ENCODE assay signal across 31 mouse cellular contexts in genomic region chr3:135024366-135024765, GRCm38 (mm10).
"Had no signal": no experiment of that assay in that cellular context is flagged by ENCODE, and none has a peak within 500 bp of the region (broad histone marks: within the 10 kb centered on the region; RNA-seq: fewer than 3 reads in every experiment).

No protein-coding gene starts in this region.

- H3K36me3 ChIP-seq: limb, embryonic 10.5 days; limb, embryonic 12.5 days; limb, embryonic 13.5 days; limb, embryonic 15.5 days; liver, embryonic 12.5 days; liver, embryonic 13.5 days; liver, embryonic 15.5 days; lung, embryonic 15.5 days; midbrain, embryonic 10.5 days; midbrain, embryonic 12.5 days; midbrain, embryonic 13.5 days; midbrain, embryonic 15.5 days had no signal

- H3K4me2 ChIP-seq: limb, embryonic 12.5 days; limb, embryonic 13.5 days; limb, embryonic 15.5 days; liver, embryonic 11.5 days; liver, embryonic 12.5 days; liver, embryonic 13.5 days; liver, embryonic 15.5 days; lung, embryonic 14.5 days; lung, embryonic 15.5 days; midbrain, embryonic 11.5 days; midbrain, embryonic 12.5 days; midbrain, embryonic 13.5 days; midbrain, embryonic 15.5 days had no signal

- H3K27ac ChIP-seq: limb, embryonic 10.5 days; limb, embryonic 12.5 days; limb, embryonic 13.5 days; limb, embryonic 15.5 days; liver, embryonic 12.5 days; liver, embryonic 13.5 days; liver, embryonic 14.5 days; liver, embryonic 15.5 days; lung, embryonic 15.5 days; macrophage; midbrain, embryonic 10.5 days; midbrain, embryonic 12.5 days; midbrain, embryonic 13.5 days; midbrain, embryonic 15.5 days had no signal

- H3K9me3 ChIP-seq: limb, embryonic 10.5 days; limb, embryonic 12.5 days; limb, embryonic 13.5 days; limb, embryonic 15.5 days; liver, embryonic 12.5 days; liver, embryonic 13.5 days; liver, embryonic 15.5 days; lung, embryonic 15.5 days; midbrain, embryonic 10.5 days; midbrain, embryonic 12.5 days; midbrain, embryonic 13.5 days; midbrain, embryonic 15.5 days had no signal

- ATAC-seq: liver, embryonic 12.5 days; liver, postnatal 0 days; lung, postnatal 0 days; midbrain, embryonic 13.5 days; midbrain, embryonic 15.5 days; midbrain, embryonic 16.5 days had no signal

- H3K4me1 ChIP-seq: limb, embryonic 12.5 days; limb, embryonic 13.5 days; limb, embryonic 15.5 days; liver, embryonic 12.5 days; liver, embryonic 13.5 days; liver, embryonic 15.5 days; lung, embryonic 15.5 days; midbrain, embryonic 10.5 days; midbrain, embryonic 12.5 days; midbrain, embryonic 13.5 days; midbrain, embryonic 15.5 days had no signal

- H3K9ac ChIP-seq: limb, embryonic 12.5 days; limb, embryonic 13.5 days; limb, embryonic 15.5 days; liver, embryonic 12.5 days; liver, embryonic 13.5 days; liver, embryonic 14.5 days; liver, embryonic 15.5 days; liver, postnatal 0 days; lung, embryonic 14.5 days; lung, embryonic 15.5 days; midbrain, embryonic 12.5 days; midbrain, embryonic 13.5 days; midbrain, embryonic 15.5 days had no signal

- DNase-seq: left cerebral cortex, postnatal 4 days; liver; liver, embryonic 13.5 days; liver, postnatal 0 days; lung, adult 18-20 months; lung, adult 2 months; lung, embryonic 14.5 days; lung, postnatal 10 days; lung, postnatal 14 days; lung, postnatal 36 days; lung, postnatal 4 days; midbrain, embryonic 14.5 days had no signal

- H3K4me3 ChIP-seq: limb, embryonic 10.5 days; limb, embryonic 12.5 days; limb, embryonic 13.5 days; limb, embryonic 15.5 days; liver, embryonic 12.5 days; liver, embryonic 13.5 days; liver, embryonic 15.5 days; lung, embryonic 15.5 days; megakaryocyte, embryonic 14.5 days; midbrain, embryonic 10.5 days; midbrain, embryonic 12.5 days; midbrain, embryonic 13.5 days; midbrain, embryonic 15.5 days; myocyte had no signal

- H3K27me3 ChIP-seq: limb, embryonic 12.5 days; limb, embryonic 13.5 days; limb, embryonic 15.5 days; liver, embryonic 12.5 days; liver, embryonic 13.5 days; liver, embryonic 15.5 days; lung, embryonic 15.5 days; megakaryocyte, embryonic 14.5 days; midbrain, embryonic 12.5 days; midbrain, embryonic 13.5 days; midbrain, embryonic 15.5 days had no signal
